Mouse (Mus musculus) forebrain, embryonic 12.5 days (tissue): ENCODE data around the gene Adi1. TPM values are rescaled to one million over a fixed set of nuclear protein-coding genes. Genes with fewer than 3 reads are reported as not detected.

Source experiments
- ATAC-seq: fragments of 200-750 bp; cut with Nextera tagmentation; 2 replicates; pipeline ENCODE4 v1.8.0; 2017; ENCODE audit warnings: moderate TSS enrichment; ENCODE audit not compliant: low FRiP score
- H3K27ac ChIP-seq: fragments of 300-500 bp; sonication (generic); 2 replicates; pipeline ENCODE4 v1.5.1; 2016; ENCODE audit warnings: mild to moderate bottlenecking
- H3K27me3 ChIP-seq: fragments of 300-500 bp; sonication (generic); 2 replicates; pipeline ENCODE4 v1.6.1; 2016; ENCODE audit warnings: mild to moderate bottlenecking
- H3K36me3 ChIP-seq: fragments of 300-500 bp; sonication (generic); replicated peaks from 2 replicates; pipeline ENCODE4 v1.6.1; 2016; ENCODE audit warnings: mild to moderate bottlenecking
- H3K4me1 ChIP-seq: fragments of 300-500 bp; sonication (generic); 2 replicates; pipeline ENCODE4 v1.6.1; 2016
- H3K4me2 ChIP-seq: fragments of 300-500 bp; sonication (generic); 2 replicates; pipeline ENCODE4 v1.6.1; 2016; ENCODE audit warnings: mild to moderate bottlenecking, moderate library complexity
- H3K4me3 ChIP-seq: fragments of 300-500 bp; sonication (generic); replicated peaks from 2 replicates; pipeline ENCODE4 v1.5.1; 2016; ENCODE audit warnings: mild to moderate bottlenecking
- H3K9ac ChIP-seq: fragments of 300-500 bp; sonication (generic); 2 replicates; pipeline ENCODE4 v1.6.1; 2016; ENCODE audit warnings: mild to moderate bottlenecking
- H3K9me3 ChIP-seq: fragments of 300-500 bp; sonication (generic); 2 replicates; pipeline ENCODE4 v1.6.1; 2016
- WGBS: fragments of 180-500 bp; shearing (Covaris S2); methylation state at CpG from one replicate; pipeline ENCODE4 v1.1.7; 2016; 5-methylcytosine and 5-hydroxymethylcytosine counted together
- microRNA-seq: library from miRNA; unstranded; fragments of <30 nt; microRNA quantifications from one replicate; pipeline ENCODE4, GENCODE M21; 2017
- polyA plus RNA-seq: library from polyadenylated mRNA; unstranded; fragments of >200 nt; fragmentation: Nextera tagmentation; extraction: Ambion mirVana; gene quantifications from 2 replicates; pipeline ENCODE4 v1.2.1, GENCODE M21; 2016

Gene Adi1
- polyA plus RNA-seq, 1 experiment from 2014 or later, result 44.1 TPM

DNA sequence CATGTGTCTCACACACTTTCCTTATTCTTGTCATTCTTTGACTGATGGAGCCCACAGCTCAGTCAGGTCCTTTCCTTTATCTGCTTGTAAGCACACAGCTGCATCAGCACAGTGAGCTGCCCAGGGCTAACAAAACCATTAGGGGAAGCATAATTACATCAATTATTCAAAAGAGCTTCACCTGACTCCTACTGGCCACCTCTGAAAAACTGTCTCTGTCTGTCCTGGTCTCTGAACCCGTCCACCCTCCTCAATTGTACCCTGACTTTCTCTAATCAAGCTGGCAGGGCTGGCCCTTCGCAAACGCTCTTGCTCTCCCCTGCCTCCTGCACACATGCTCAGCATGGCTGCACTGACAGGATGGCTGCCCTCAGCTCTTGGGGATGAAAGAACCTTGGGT lies 49.3 kb downstream of the Adi1 start:
- ATAC-seq, result no peak
- Histone ChIP-seq H3K4me3 (no peak overlapping the region), H3K9ac (no peak overlapping the region), H3K36me3 (peaks cover 41% of the 10 kb centered on the region), H3K4me2 (no peak overlapping the region), H3K4me1 (no peaks in the 10 kb centered on the region), H3K27ac (no peak overlapping the region), H3K9me3 (no peaks in the 10 kb centered on the region), H3K27me3 (no peaks in the 10 kb centered on the region)
- 61% methylated on average over 3 of the region's 3 CpGs for WGBS

DNA sequence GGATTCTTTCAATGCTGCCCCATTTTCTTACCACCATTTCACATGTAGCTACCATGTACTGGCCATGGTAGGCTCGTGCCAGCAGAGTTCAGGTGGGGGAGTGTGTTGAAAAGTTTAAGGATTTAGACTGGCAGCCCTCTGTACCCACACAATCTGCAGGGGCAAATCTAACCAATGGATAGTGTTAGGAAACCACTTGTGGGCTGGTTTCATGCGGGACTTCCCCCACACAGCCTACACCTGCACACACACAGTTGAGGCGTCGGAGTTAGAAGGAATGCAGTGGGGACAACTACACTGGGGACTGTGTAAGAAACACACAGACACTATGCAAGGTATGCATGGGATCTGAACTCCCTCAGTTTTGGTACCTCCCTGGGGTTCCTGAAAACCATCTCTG lies 51.2 kb downstream of the Adi1 start:
- H3K4me2 ChIP-seq, result no peak overlapping the region
- no peaks in the 10 kb centered on the region for H3K27me3 ChIP-seq
- H3K4me1 ChIP-seq, result no peaks in the 10 kb centered on the region
- no peak for ATAC-seq
- H3K9me3 ChIP-seq, result no peaks in the 10 kb centered on the region
- H3K4me3 ChIP-seq, result no peak overlapping the region
- H3K9ac ChIP-seq, result no peak overlapping the region
- 95% methylated on average over 4 of the region's 4 CpGs for WGBS
- H3K27ac ChIP-seq, result no peak overlapping the region
- peaks cover 35% of the 10 kb centered on the region for H3K36me3 ChIP-seq

DNA sequence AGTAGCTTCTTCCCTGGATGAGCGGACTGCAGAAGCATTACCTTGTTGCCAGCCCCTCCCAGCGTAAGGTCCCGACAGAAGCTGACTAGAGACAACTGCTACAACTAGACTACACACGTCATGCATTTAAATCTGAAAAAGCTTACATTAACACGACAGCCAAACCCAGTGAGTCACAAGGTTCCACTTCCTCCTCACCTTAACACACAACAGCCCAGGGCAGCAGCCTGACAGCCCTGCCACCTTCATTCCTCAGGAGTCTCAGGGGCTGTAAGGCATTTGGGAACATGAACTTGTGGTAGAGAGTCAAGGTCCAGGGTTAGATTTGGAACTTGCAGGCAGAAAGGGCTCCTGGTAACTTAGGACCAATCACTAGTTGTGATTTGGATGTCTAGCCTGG lies 52.0 kb downstream of the Adi1 start:
- no peak overlapping the region for H3K4me2 ChIP-seq
- no peaks in the 10 kb centered on the region for H3K27me3 ChIP-seq
- no peaks in the 10 kb centered on the region for H3K9me3 ChIP-seq
- H3K27ac ChIP-seq, result no peak overlapping the region
- H3K4me1 ChIP-seq, result no peaks in the 10 kb centered on the region
- no peak for ATAC-seq
- 94% methylated on average over 5 of the region's 5 CpGs for WGBS
- H3K4me3 ChIP-seq, result no peak overlapping the region
- H3K9ac ChIP-seq, result no peak overlapping the region
- H3K36me3 ChIP-seq, result peaks cover 32% of the 10 kb centered on the region

Small RNA genes within 50 kb of the gene (microRNA-seq; reads per million reads assigned to microRNA genes)
- not detected for gene Mir6937

Other genes starting within 250 kb of the Adi1 start
- 0.13 TPM in 1 of 2 replicates, not detected in the other for gene Dcdc2c, start 122.8 kb upstream of the Adi1 start, polyA plus RNA-seq
- gene Allc, start 92.7 kb upstream of the Adi1 start, polyA plus RNA-seq, result not detected in 2 replicates
- gene Colec11, start 51.9 kb upstream of the Adi1 start, polyA plus RNA-seq, result 0.22 and 0.23 TPM in 2 replicates
- gene Rps7, start 39.3 kb upstream of the Adi1 start, polyA plus RNA-seq, result 650 and 690 TPM in 2 replicates
- gene Rnaseh1, start 25.6 kb upstream of the Adi1 start, polyA plus RNA-seq, result 29.0 and 30.2 TPM in 2 replicates
- 40.4 and 41.5 TPM in 2 replicates for gene Trappc12, start 75.2 kb downstream of the Adi1 start, polyA plus RNA-seq
- 43.0 and 45.8 TPM in 2 replicates for gene Eipr1, start 76.6 kb downstream of the Adi1 start, polyA plus RNA-seq